Mouse (Mus musculus) MEL (cell line): ENCODE data around the gene Lbh. TPM values are rescaled to one million over a fixed set of nuclear protein-coding genes. Genes with fewer than 3 reads are reported as not detected.

Experiments
- DNase-seq: peaks from one replicate; pipeline ENCODE4 v3.0.0; 2011; ENCODE audit warnings: low read depth, low spot score
- H3K27ac ChIP-seq: 2 replicates; pipeline ENCODE4 v1.5.1; 2012; ENCODE audit warnings: low read depth, mild to moderate bottlenecking, control low read depth, low read length, moderate library complexity; ENCODE audit not compliant: control insufficient read depth
- H3K27me3 ChIP-seq, 2 experiments: fragments of 150-350 bp in 1 of 2; sonication (generic) in 1 of 2; 2 replicates each; pipeline ENCODE4 v1.6.1; 2012; ENCODE audit warnings: low read length in 2 of 2, mild to moderate bottlenecking in 2 of 2, improper control_type of control experiment in 1 of 2, moderate library complexity in 1 of 2; ENCODE audit not compliant: insufficient read depth in 2 of 2, control insufficient read depth in 1 of 2
- H3K36me3 ChIP-seq, 2 experiments: 2 replicates each; pipeline ENCODE4 v1.6.1; 2012 to 2014; ENCODE audit warnings: low read length in 2 of 2, improper control_type of control experiment in 1 of 2, inconsistent platforms in 1 of 2, mild to moderate bottlenecking in 1 of 2; ENCODE audit not compliant: insufficient read depth in 2 of 2, control insufficient read depth in 1 of 2
- H3K4me1 ChIP-seq, 2 experiments: fragments of 150-350 bp in 1 of 2; sonication (generic) in 1 of 2; 2 replicates each; pipeline ENCODE4 v1.6.1; 2012; ENCODE audit warnings: low read length in 2 of 2, improper control_type of control experiment in 1 of 2, mild to moderate bottlenecking in 1 of 2; ENCODE audit not compliant: insufficient read depth in 2 of 2, control insufficient read depth in 1 of 2
- H3K4me3 ChIP-seq, 2 experiments: fragments of 150-350 bp in 1 of 2; sonication (generic) in 1 of 2; 2 replicates each; pipeline ENCODE4 v1.5.1; 2012; ENCODE audit warnings: low read depth in 2 of 2, low read length in 2 of 2, mild to moderate bottlenecking in 2 of 2, moderate library complexity in 2 of 2, control low read depth in 1 of 2, improper control_type of control experiment in 1 of 2; ENCODE audit not compliant: control insufficient read depth in 1 of 2, insufficient read depth in 1 of 2
- H3K79me2 ChIP-seq: 2 replicates; pipeline ENCODE4 v1.6.1; 2012; ENCODE audit warnings: mild to moderate bottlenecking, low read length, moderate library complexity; ENCODE audit not compliant: control insufficient read depth, poor library complexity, insufficient read depth
- H3K9ac ChIP-seq: 2 replicates; pipeline ENCODE4 v1.6.1; 2012; ENCODE audit warnings: low read depth, mild to moderate bottlenecking, control low read depth, low read length, moderate library complexity; ENCODE audit not compliant: control insufficient read depth, poor library complexity, severe bottlenecking
- H3K9me3 ChIP-seq: fragments of 150-350 bp; sonication (generic); replicated peaks from 2 replicates; pipeline ENCODE4 v1.6.1; 2012; ENCODE audit warnings: mild to moderate bottlenecking, low read length, improper control_type of control experiment, moderate library complexity; ENCODE audit not compliant: insufficient read depth
- BHLHE40 ChIP-seq: IDR thresholded peaks from 2 replicates; pipeline ENCODE4 v1.6.1; 2012; ENCODE audit warnings: low read depth, mild to moderate bottlenecking, inconsistent platforms, low read length, improper control_type of control experiment, borderline replicate concordance
- CHD1 ChIP-seq: IDR thresholded peaks from 2 replicates; pipeline ENCODE4 v1.6.1; 2012; ENCODE audit warnings: low read depth, mild to moderate bottlenecking, inconsistent platforms, low read length, improper control_type of control experiment
- ELF1 ChIP-seq: IDR thresholded peaks from 2 replicates; pipeline ENCODE4 v1.6.1; 2014; ENCODE audit warnings: low read depth, mild to moderate bottlenecking, inconsistent platforms, low read length, improper control_type of control experiment, moderate library complexity
- ETS1 ChIP-seq: IDR thresholded peaks from 2 replicates; pipeline ENCODE4 v1.6.1; 2012; ENCODE audit warnings: low read depth, mild to moderate bottlenecking, inconsistent platforms, low read length, improper control_type of control experiment, moderate library complexity
- GABPA ChIP-seq: IDR thresholded peaks from 2 replicates; pipeline ENCODE4 v1.6.1; 2012; ENCODE audit warnings: low read depth, mild to moderate bottlenecking, inconsistent platforms, low read length, improper control_type of control experiment, moderate library complexity
- MAFK ChIP-seq: IDR thresholded peaks from 2 replicates; pipeline ENCODE4 v1.6.1; 2011; ENCODE audit warnings: low read depth, mild to moderate bottlenecking, low read length, improper control_type of control experiment, borderline replicate concordance
- MAZ ChIP-seq: IDR thresholded peaks from 2 replicates; pipeline ENCODE4 v1.6.1; 2012; ENCODE audit warnings: low read depth, mild to moderate bottlenecking, inconsistent platforms, low read length, improper control_type of control experiment
- MEF2A ChIP-seq: IDR thresholded peaks from 2 replicates; pipeline ENCODE4 v1.6.1; 2014; ENCODE audit warnings: low read depth, mild to moderate bottlenecking, inconsistent platforms, low read length, improper control_type of control experiment; ENCODE audit not compliant: poor library complexity, insufficient replicate concordance, severe bottlenecking; ENCODE audit errors: extremely low read depth
- MXI1 ChIP-seq: IDR thresholded peaks from 2 replicates; pipeline ENCODE4 v1.6.1; 2011; ENCODE audit warnings: mild to moderate bottlenecking, low read depth, low read length, improper control_type of control experiment
- NELFE ChIP-seq: IDR thresholded peaks from 2 replicates; pipeline ENCODE4 v1.6.1; 2011; ENCODE audit warnings: low read depth, low read length, improper control_type of control experiment
- POLR2A ChIP-seq, 2 experiments: IDR thresholded peaks; 2 replicates each; pipeline ENCODE4 v1.6.1; 2011 to 2012; ENCODE audit warnings: low read length in 2 of 2, mild to moderate bottlenecking in 2 of 2, control low read depth in 1 of 2, improper control_type of control experiment in 1 of 2, low read depth in 1 of 2, moderate library complexity in 1 of 2; ENCODE audit not compliant: control insufficient read depth in 1 of 2, insufficient read depth in 1 of 2, poor library complexity in 1 of 2
- SMC3 ChIP-seq: IDR thresholded peaks from 2 replicates; pipeline ENCODE4 v1.6.1; 2011; ENCODE audit warnings: low read depth, low read length, improper control_type of control experiment
- UBTF ChIP-seq: IDR thresholded peaks from 2 replicates; pipeline ENCODE4 v1.6.1; 2012; ENCODE audit warnings: low read depth, mild to moderate bottlenecking, inconsistent platforms, low read length, improper control_type of control experiment, moderate library complexity, borderline replicate concordance; ENCODE audit not compliant: insufficient read depth
- ZNF384 ChIP-seq: IDR thresholded peaks from 2 replicates; pipeline ENCODE4 v1.6.1; 2012; ENCODE audit warnings: low read depth, mild to moderate bottlenecking, inconsistent platforms, low read length, improper control_type of control experiment
- polyA plus RNA-seq, 2 experiments: library from polyadenylated mRNA; stranded (reverse) in 1 of 2; unstranded in 1 of 2; fragments of >175 nt in 1 of 2; fragments of >200 nt in 1 of 2; gene quantifications; 2 replicates each; pipeline versions ENCODE4 v1.2.1 to v1.2.4; 2012; ENCODE audit warnings: low replicate concordance in 2 of 2, low read depth in 1 of 2; ENCODE audit not compliant: insufficient read length in 2 of 2, insufficient read depth in 1 of 2, missing spikeins in 1 of 2
- total RNA-seq: library from RNA; depleted of rRNA; stranded (reverse); fragments of 300-350 nt; gene quantifications from 2 replicates; pipeline ENCODE4 v1.2.3, GENCODE M21; 2012; rRNA removed

The Lbh gene
- total and polyA plus RNA-seq, 3 experiments: not detected

DNA sequence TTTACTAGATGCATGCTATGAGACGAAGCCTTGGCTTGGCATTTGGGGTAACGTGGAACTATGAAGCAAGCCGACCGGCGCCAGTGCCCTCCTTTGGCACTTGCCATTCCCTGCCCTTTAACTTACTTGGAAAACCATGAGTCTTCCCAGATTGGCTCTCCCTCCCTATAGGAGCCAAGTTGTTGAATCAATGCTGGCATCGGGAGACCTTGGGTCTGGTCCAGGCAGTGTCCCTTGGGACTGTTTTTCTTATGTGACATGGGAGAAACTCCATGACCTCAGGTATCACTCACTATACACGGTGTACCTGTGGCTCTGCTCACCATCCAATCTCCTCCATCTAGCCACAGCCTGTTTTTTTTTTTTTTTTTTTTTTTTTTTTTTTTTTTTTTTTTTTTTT lies 65.4 kb downstream of the Lbh start:
- Histone ChIP-seq H3K27ac (no peak overlapping the region), H3K79me2 (no peaks in the 10 kb centered on the region), H3K4me1 (no peaks in the 10 kb centered on the region), H3K27me3 (no peaks in the 10 kb centered on the region), H3K9me3 (no peaks in the 10 kb centered on the region), H3K4me3 (no peak overlapping the region), H3K9ac (no peak overlapping the region), H3K36me3 (no peaks in the 10 kb centered on the region)
- DNase-seq: no peak
- TF ChIP-seq CHD1: no peak
- TF ChIP-seq NELFE: no peak
- TF ChIP-seq GABPA: no peak
- TF ChIP-seq ZNF384: no peak

DNA sequence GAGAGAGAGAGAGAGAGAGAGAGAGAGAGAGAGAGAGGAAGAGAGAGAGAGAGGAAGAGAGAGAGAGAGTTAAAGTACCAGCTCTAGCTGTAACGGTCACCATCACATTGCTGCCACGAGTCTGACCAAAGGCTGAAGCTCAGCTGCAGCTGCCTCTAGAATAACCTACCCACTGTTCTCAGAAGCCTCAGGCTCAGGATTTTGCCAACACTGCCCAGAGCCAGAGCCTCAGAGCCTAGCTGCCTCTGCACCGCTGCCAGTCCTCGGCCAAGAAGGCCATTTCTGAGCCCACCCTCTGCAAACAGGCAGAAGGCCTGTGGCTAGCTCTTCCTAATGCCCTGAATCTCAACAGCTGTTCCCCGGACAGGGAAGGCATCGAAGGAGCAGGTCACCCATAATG lies 70.9 kb downstream of the Lbh start:
- TF ChIP-seq ETS1: no peak
- TF ChIP-seq POLR2A (IDR thresholded peaks at IDR 0.05; ENCODE audit: control insufficient read depth in 1 of 2, insufficient read depth in 1 of 2, low read depth in 1 of 2, low read length in 2 of 2, poor library complexity in 1 of 2): no peak
- no peak for TF ChIP-seq MAFK
- TF ChIP-seq MEF2A: no peak
- no peak for TF ChIP-seq MAZ
- TF ChIP-seq SMC3: no peak
- TF ChIP-seq UBTF: no peak
- TF ChIP-seq ELF1: no peak
- TF ChIP-seq BHLHE40: no peak
- no peak for TF ChIP-seq MXI1
- no peak overlapping the region for H3K27ac ChIP-seq
- no peaks in the 10 kb centered on the region for H3K79me2 ChIP-seq
- H3K9me3 ChIP-seq: no peaks in the 10 kb centered on the region
- no peaks in the 10 kb centered on the region for H3K27me3 ChIP-seq
- no peak for DNase-seq
- no peak overlapping the region for H3K4me3 ChIP-seq
- no peaks in the 10 kb centered on the region for H3K4me1 ChIP-seq
- H3K36me3 ChIP-seq: no peaks in the 10 kb centered on the region
- H3K9ac ChIP-seq: no peak overlapping the region

Other genes starting within 250 kb of the Lbh start
- gene Ypel5, start 81.9 kb upstream of the Lbh start, total RNA-seq: 9.2 and 12.6 TPM in 2 replicates
- 10 to 100 TPM; 15.5 to 80.4 TPM for gene Ypel5, start 81.9 kb upstream of the Lbh start, polyA plus RNA-seq
- gene Lclat1, start 189.7 kb downstream of the Lbh start, total RNA-seq: 9.4 and 9.6 TPM in 2 replicates
- gene Lclat1, start 189.7 kb downstream of the Lbh start, polyA plus RNA-seq: 10 to 100 TPM in 1 of 2 experiments, not detected in 1; 10.5 TPM